18 mouse cellular contexts compared by ENCODE assay signal in genomic region chr12:29816130-29816529, GRCm38 (mm10).
DNase-seq lines count a peak whose midpoint lies in the region; ATAC-seq lines count a peak whose summit lies in the region.
"Had no signal": no experiment of that assay in that cellular context is flagged by ENCODE, and none has a peak within 500 bp of the region (broad histone marks: within the 10 kb centered on the region; RNA-seq: fewer than 3 reads in every experiment).

No protein-coding gene starts in this region.

- no peak overlapping the region for H3K4me2 ChIP-seq in forebrain, embryonic 11.5 days (ENCODE audit: low read depth, low read length, severe bottlenecking)
- H3K4me2 ChIP-seq in forebrain, embryonic 16.5 days (ENCODE audit: low read length), result no peak overlapping the region
- H3K4me2 ChIP-seq in neural tube, embryonic 12.5 days (replicated peaks), result no peak overlapping the region
- no peak overlapping the region for H3K4me2 ChIP-seq in midbrain, embryonic 15.5 days
- H3K4me2 ChIP-seq: heart, embryonic 13.5 days; liver, embryonic 12.5 days; lung, embryonic 14.5 days had no signal

- H3K4me3 ChIP-seq in forebrain, embryonic 11.5 days (ENCODE audit: low read depth, low read length), result no peak overlapping the region
- no peak overlapping the region for H3K4me3 ChIP-seq in forebrain, embryonic 16.5 days (replicated peaks; ENCODE audit: low read length)
- H3K4me3 ChIP-seq in neural tube, embryonic 12.5 days, result no peak overlapping the region
- H3K4me3 ChIP-seq in midbrain, embryonic 15.5 days, result no peak overlapping the region
- H3K4me3 ChIP-seq: erythroblast, embryonic 14.5 days; heart, embryonic 13.5 days; liver, embryonic 12.5 days had no signal

- no peak for DNase-seq in forebrain, embryonic 11.5 days (ENCODE audit: low spot score)
- no peak for DNase-seq in neural tube, embryonic 10.5 days (ENCODE audit: extremely low spot score, low spot score)
- no peak for DNase-seq in adrenal gland, adult 18-20 months (ENCODE audit: low spot score in 2 of 2)
- DNase-seq in embryo, embryonic 10 days (ENCODE audit: low spot score), result no peak
- no peak for DNase-seq in lung, postnatal 25 days (ENCODE audit: low spot score)
- DNase-seq: kidney, adult 11 months; right cerebral cortex, adult 18-20 months; spleen, adult 18-20 months; thymus, adult 2 months had no signal

- H3K9me3 ChIP-seq in forebrain, embryonic 11.5 days (ENCODE audit: control insufficient read depth, low read length), result no peaks in the 10 kb centered on the region
- no peaks in the 10 kb centered on the region for H3K9me3 ChIP-seq in forebrain, embryonic 16.5 days (ENCODE audit: control insufficient read depth, low read length)
- no peaks in the 10 kb centered on the region for H3K9me3 ChIP-seq in neural tube, embryonic 12.5 days
- H3K9me3 ChIP-seq in midbrain, embryonic 15.5 days, result no peaks in the 10 kb centered on the region
- H3K9me3 ChIP-seq: heart, embryonic 13.5 days; liver, embryonic 12.5 days had no signal

- peaks cover 3% of the 10 kb centered on the region; the same call in 1 of the 2 replicates for H3K4me1 ChIP-seq in forebrain, embryonic 11.5 days (replicated peaks; ENCODE audit: control insufficient read depth, insufficient read depth, low read length)
- H3K4me1 ChIP-seq in forebrain, embryonic 16.5 days (replicated peaks; ENCODE audit: control insufficient read depth, insufficient read depth, low read length), result peaks cover 3% of the 10 kb centered on the region; the same call in 1 of the 2 replicates
- H3K4me1 ChIP-seq in neural tube, embryonic 12.5 days, result peaks cover 13% of the 10 kb centered on the region
- peaks cover 32% of the 10 kb centered on the region for H3K4me1 ChIP-seq in midbrain, embryonic 15.5 days
- H3K4me1 ChIP-seq: liver, embryonic 12.5 days had no signal

- H3K27me3 ChIP-seq in forebrain, embryonic 11.5 days (ENCODE audit: control insufficient read depth, insufficient read depth, low read length), result no peaks in the 10 kb centered on the region
- H3K27me3 ChIP-seq in forebrain, embryonic 16.5 days (replicated peaks; ENCODE audit: control insufficient read depth, insufficient read depth, low read length), result no peaks in the 10 kb centered on the region
- no peaks in the 10 kb centered on the region for H3K27me3 ChIP-seq in neural tube, embryonic 12.5 days (replicated peaks)
- no peaks in the 10 kb centered on the region for H3K27me3 ChIP-seq in midbrain, embryonic 15.5 days (replicated peaks)
- H3K27me3 ChIP-seq: heart, embryonic 13.5 days; liver, embryonic 12.5 days had no signal

- 0 out of 2 replicates have a peak overlapping the region, but pooled peaks have one; percentile 6 for H3K27ac ChIP-seq in forebrain, embryonic 11.5 days (ENCODE audit: low read depth, low read length)
- no peak overlapping the region for H3K27ac ChIP-seq in forebrain, embryonic 16.5 days (ENCODE audit: low read length)
- H3K27ac ChIP-seq in neural tube, embryonic 12.5 days, result peak overlapping the region; percentile 20; the same call in 1 of the 2 replicates
- H3K27ac ChIP-seq in midbrain, embryonic 15.5 days, result peak overlapping the region; percentile 73
- H3K27ac ChIP-seq: heart, embryonic 13.5 days; liver, embryonic 12.5 days had no signal

- no peak for ATAC-seq in forebrain, embryonic 11.5 days (replicated peaks; ENCODE audit: low FRiP score)
- ATAC-seq in forebrain, embryonic 16.5 days, result no peak
- ATAC-seq in neural tube, embryonic 12.5 days (ENCODE audit: low FRiP score, low read depth), result peak; percentile 53; the same call in 1 of the 2 replicates
- peak; percentile 80 for ATAC-seq in midbrain, embryonic 15.5 days (replicated peaks)
- ATAC-seq: CD4-positive, CD25-positive, alpha-beta regulatory T cell, adult 4 months; liver, embryonic 12.5 days had no signal

- H3K9ac ChIP-seq in forebrain, embryonic 11.5 days (ENCODE audit: low read length), result no peak overlapping the region
- H3K9ac ChIP-seq in forebrain, embryonic 16.5 days (replicated peaks; ENCODE audit: low read depth, low read length), result no peak overlapping the region
- H3K9ac ChIP-seq in neural tube, embryonic 12.5 days, result no peak overlapping the region
- H3K9ac ChIP-seq in midbrain, embryonic 15.5 days, result no peak overlapping the region
- H3K9ac ChIP-seq: heart, embryonic 13.5 days; liver, embryonic 12.5 days; lung, embryonic 14.5 days had no signal

- 80% methylated on average over 2 of the region's 2 CpGs for WGBS in forebrain, embryonic 11.5 days
- WGBS in forebrain, embryonic 16.5 days, result 56% methylated on average over 2 of the region's 2 CpGs
- 60% methylated on average over 2 of the region's 2 CpGs for WGBS in neural tube, embryonic 12.5 days
- 35% methylated on average over 2 of the region's 2 CpGs for WGBS in midbrain, embryonic 15.5 days

- H3K36me3 ChIP-seq in forebrain, embryonic 11.5 days (ENCODE audit: control insufficient read depth, insufficient read depth, low read length), result no peaks in the 10 kb centered on the region
- peaks cover 7% of the 10 kb centered on the region; the same call in 1 of the 2 replicates for H3K36me3 ChIP-seq in forebrain, embryonic 16.5 days (ENCODE audit: control insufficient read depth, insufficient read depth)
- H3K36me3 ChIP-seq in neural tube, embryonic 12.5 days, result no peaks in the 10 kb centered on the region
- H3K36me3 ChIP-seq in midbrain, embryonic 15.5 days (replicated peaks), result no peaks in the 10 kb centered on the region
- H3K36me3 ChIP-seq: G1E; heart, embryonic 13.5 days; liver, embryonic 12.5 days had no signal

Comparison
In these comparisons a context has a peak if more than half of its experiments do, and no peak if none do; other contexts are left out.
1. ATAC-seq: peak in neural tube, embryonic 12.5 days (single experiment) and midbrain, embryonic 15.5 days (single experiment); none in forebrain, embryonic 11.5 days (single experiment) and forebrain, embryonic 16.5 days (single experiment).